Mouse (Mus musculus) heart, embryonic 15.5 days (tissue): Measurements from ENCODE around the gene Tfap2a. TPM values are rescaled to one million over a fixed set of nuclear protein-coding genes. Genes with fewer than 3 reads are reported as not detected.

Source experiments
- ATAC-seq: fragments of 200-750 bp; cut with Nextera tagmentation; replicated peaks from 2 replicates; pipeline ENCODE4 v1.8.0; 2017; ENCODE audit warnings: low read depth, moderate TSS enrichment; ENCODE audit not compliant: insufficient number of reproducible peaks, insufficient read depth, low FRiP score
- H3K27ac ChIP-seq: fragments of 300-500 bp; sonication (generic); 2 replicates; pipeline ENCODE4 v1.5.1; 2015; ENCODE audit warnings: mild to moderate bottlenecking, inconsistent platforms
- H3K27me3 ChIP-seq: fragments of 300-500 bp; sonication (generic); 2 replicates; pipeline ENCODE4 v1.6.1; 2015; ENCODE audit warnings: inconsistent platforms
- H3K36me3 ChIP-seq: fragments of 300-500 bp; sonication (generic); 2 replicates; pipeline ENCODE4 v1.6.1; 2015; ENCODE audit warnings: mild to moderate bottlenecking, inconsistent platforms
- H3K4me1 ChIP-seq: fragments of 300-500 bp; sonication (generic); replicated peaks from 2 replicates; pipeline ENCODE4 v1.6.1; 2015; ENCODE audit warnings: inconsistent platforms
- H3K4me2 ChIP-seq: fragments of 300-500 bp; sonication (generic); 2 replicates; pipeline ENCODE4 v1.6.1; 2015; ENCODE audit warnings: inconsistent platforms, mild to moderate bottlenecking, moderate library complexity
- H3K4me3 ChIP-seq: fragments of 300-500 bp; sonication (generic); 2 replicates; pipeline ENCODE4 v1.5.1; 2015; ENCODE audit warnings: mild to moderate bottlenecking, inconsistent platforms
- H3K9ac ChIP-seq: fragments of 300-500 bp; sonication (generic); 2 replicates; pipeline ENCODE4 v1.6.1; 2015; ENCODE audit warnings: mild to moderate bottlenecking, inconsistent platforms
- H3K9me3 ChIP-seq: fragments of 300-500 bp; sonication (generic); replicated peaks from 2 replicates; pipeline ENCODE4 v1.6.1; 2016; ENCODE audit warnings: inconsistent platforms
- WGBS: fragments of 180-500 bp; shearing (Covaris S2); methylation state at CpG from one replicate; pipeline ENCODE4 v1.1.7; 2015; ENCODE audit warnings: mixed read lengths; 5-methylcytosine and 5-hydroxymethylcytosine counted together
- polyA plus RNA-seq: library from polyadenylated mRNA; unstranded; fragments of >200 nt; fragmentation: Nextera tagmentation; extraction: Ambion mirVana; gene quantifications from 2 replicates; pipeline ENCODE4 v1.2.1, GENCODE M21; 2015

Gene Tfap2a
- polyA plus RNA-seq, 1 experiment from 2014 or later: 0.08 TPM

- Histone ChIP-seq H3K27me3 (peaks cover 89% of the 10 kb centered on the region), H3K9me3 (no peaks in the 10 kb centered on the region), H3K9ac (no peak overlapping the region), H3K27ac (no peak overlapping the region), H3K4me3 (peak overlapping the region; percentile 44), H3K36me3 (no peaks in the 10 kb centered on the region), H3K4me1 (peaks cover 57% of the 10 kb centered on the region), H3K4me2 (peak overlapping the region; percentile 66)
- WGBS: under 1% methylated on average over 37 of the region's 38 CpGs
- ATAC-seq: no peak
Observed at GRCm38 (mm10) chr13:40733542-40734151, 4.5 kb downstream of the Tfap2a start.

DNA sequence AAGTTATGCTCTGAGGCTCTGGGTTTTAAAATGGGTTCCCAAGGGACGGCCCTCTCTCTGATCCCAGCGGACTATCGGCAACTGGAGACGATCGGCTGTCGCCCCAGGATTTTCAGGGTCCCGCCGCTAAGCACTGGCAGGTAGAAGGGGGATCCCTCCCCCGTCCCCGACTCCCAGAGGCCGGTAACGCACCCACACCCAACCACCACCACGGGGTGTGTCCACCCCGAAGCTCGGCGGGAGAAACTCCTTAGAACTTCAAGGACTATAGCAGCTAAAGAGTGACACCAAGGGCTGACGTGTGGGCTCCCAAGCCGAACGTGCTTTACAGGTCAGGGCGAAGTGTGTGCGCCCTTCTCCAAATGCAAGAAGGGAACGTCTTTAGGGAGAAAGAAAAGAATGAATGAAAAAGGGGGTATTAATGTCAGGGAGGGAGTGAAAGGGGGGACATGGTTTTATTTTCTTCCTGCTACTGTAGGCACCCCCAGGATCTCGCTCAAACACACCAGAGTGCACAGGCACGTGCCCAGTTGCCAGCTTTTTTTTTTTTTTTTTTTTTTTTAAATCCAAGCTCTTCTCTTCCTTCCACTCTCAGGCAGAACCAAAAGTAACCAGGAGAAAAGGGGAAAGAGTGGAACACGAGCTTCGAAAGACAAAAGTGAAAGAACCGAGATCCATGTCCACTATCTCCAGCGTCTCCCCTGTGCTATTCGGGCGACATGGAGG is 5.2 kb downstream of the Tfap2a start:
- no peak for ATAC-seq
- H3K4me2 ChIP-seq: peak overlapping the region; percentile 66
- no peaks in the 10 kb centered on the region for H3K9me3 ChIP-seq
- no peak overlapping the region for H3K27ac ChIP-seq
- H3K36me3 ChIP-seq: no peaks in the 10 kb centered on the region
- peak overlapping the region; percentile 44 for H3K4me3 ChIP-seq
- H3K27me3 ChIP-seq: peaks cover 89% of the 10 kb centered on the region
- WGBS: 1% methylated on average over 30 of the region's 30 CpGs
- H3K4me1 ChIP-seq: peaks cover 57% of the 10 kb centered on the region
- H3K9ac ChIP-seq: no peak overlapping the region

GRCm38 (mm10) chr13:40732085-40732484 is 6.1 kb downstream of the Tfap2a start:
- under 1% methylated on average over 11 of the region's 11 CpGs for WGBS
- no peaks in the 10 kb centered on the region for H3K36me3 ChIP-seq
- peak overlapping the region; percentile 57; the same call in 1 of the 2 replicates for H3K4me3 ChIP-seq
- H3K27me3 ChIP-seq: peaks cover 87% of the 10 kb centered on the region
- H3K9me3 ChIP-seq: no peaks in the 10 kb centered on the region
- H3K9ac ChIP-seq: no peak overlapping the region
- peak overlapping the region; percentile 66; the same call in 1 of the 2 replicates for H3K4me2 ChIP-seq
- H3K27ac ChIP-seq: no peak overlapping the region
- peaks cover 52% of the 10 kb centered on the region for H3K4me1 ChIP-seq
- no peak for ATAC-seq

- no peaks in the 10 kb centered on the region for H3K36me3 ChIP-seq
- peak; percentile 48 for ATAC-seq
- peaks cover 52% of the 10 kb centered on the region for H3K4me1 ChIP-seq
- peak overlapping the region; percentile 52 for H3K9ac ChIP-seq
- WGBS: under 1% methylated on average over 60 of the region's 74 CpGs
- H3K27ac ChIP-seq: no peak overlapping the region
- peak overlapping the region; percentile 89 for H3K4me2 ChIP-seq
- H3K9me3 ChIP-seq: no peaks in the 10 kb centered on the region
- peak overlapping the region; percentile 57 for H3K4me3 ChIP-seq
- H3K27me3 ChIP-seq: peaks cover 86% of the 10 kb centered on the region
Observed at GRCm38 (mm10) chr13:40731179-40731841, 6.9 kb downstream of the Tfap2a start.

- no peak for ATAC-seq
- no peak overlapping the region for H3K9ac ChIP-seq
Observed at GRCm38 (mm10) chr13:40730651-40731178, 7.5 kb downstream of the Tfap2a start.

DNA sequence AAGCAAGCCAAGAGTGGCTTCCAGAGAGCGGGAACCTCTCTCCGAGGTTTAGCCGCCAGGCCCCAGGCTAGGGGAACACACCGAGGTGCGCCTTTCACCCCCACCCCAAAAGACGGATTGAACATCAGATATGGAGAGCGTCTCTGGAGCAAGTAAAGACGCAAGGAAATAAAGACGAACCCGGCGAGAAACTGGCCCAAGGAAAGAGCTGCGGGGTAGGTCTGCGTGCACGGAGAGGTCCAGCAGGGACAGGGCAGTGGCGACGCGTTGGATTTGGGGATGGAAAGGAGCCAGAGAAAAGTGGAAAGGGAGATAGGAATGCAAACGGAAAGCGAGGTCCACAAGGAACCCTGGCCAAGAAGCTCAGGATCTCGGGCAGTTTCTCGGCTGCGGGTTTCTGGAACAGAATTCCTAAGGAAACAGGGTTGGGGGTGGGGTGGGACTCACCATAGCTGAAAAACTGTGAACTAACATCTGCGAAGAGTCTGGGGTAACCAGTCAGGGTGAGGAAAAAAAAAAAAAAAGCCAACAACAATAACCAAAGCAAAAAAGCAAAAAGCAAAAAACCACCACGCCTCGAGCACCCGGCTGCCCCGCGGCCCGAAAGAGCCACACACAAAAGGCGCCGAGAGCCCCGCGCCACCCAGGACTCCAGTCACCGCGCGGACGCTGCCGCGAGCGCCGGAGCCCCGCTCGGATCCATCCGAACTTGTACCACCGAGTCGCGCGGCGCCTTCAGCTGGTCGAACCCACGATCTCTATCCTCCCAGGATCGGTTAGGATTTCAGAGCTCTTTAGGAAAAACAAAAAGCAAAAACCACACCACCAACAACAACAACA is 8.4 kb downstream of the Tfap2a start:
- Histone ChIP-seq H3K4me3 (peak overlapping the region; percentile 57), H3K36me3 (no peaks in the 10 kb centered on the region), H3K4me1 (peaks cover 46% of the 10 kb centered on the region), H3K27ac (no peak overlapping the region), H3K27me3 (peaks cover 86% of the 10 kb centered on the region), H3K9ac (no peak overlapping the region), H3K4me2 (peak overlapping the region; percentile 89), H3K9me3 (no peaks in the 10 kb centered on the region)
- no peak for ATAC-seq
- under 1% methylated on average over 52 of the region's 52 CpGs for WGBS

More at GRCm38 (mm10) chr13:40730651-40731178, 7.5 kb downstream of the Tfap2a start:
- under 1% methylated on average over 33 of the region's 41 CpGs for WGBS
- Histone ChIP-seq H3K36me3 (no peaks in the 10 kb centered on the region), H3K4me2 (peak overlapping the region; percentile 89), H3K4me3 (peak overlapping the region; percentile 57), H3K9me3 (no peaks in the 10 kb centered on the region), H3K4me1 (peaks cover 49% of the 10 kb centered on the region), H3K27ac (no peak overlapping the region), H3K27me3 (peaks cover 86% of the 10 kb centered on the region)

GRCm38 (mm10) chr13:40729037-40729436 is 9.1 kb downstream of the Tfap2a start:
- WGBS: 3% methylated on average over 13 of the region's 13 CpGs
- Histone ChIP-seq H3K27me3 (peaks cover 86% of the 10 kb centered on the region), H3K9me3 (no peaks in the 10 kb centered on the region), H3K4me3 (peak overlapping the region; percentile 57; the same call in 1 of the 2 replicates), H3K36me3 (no peaks in the 10 kb centered on the region), H3K9ac (no peak overlapping the region), H3K4me1 (peaks cover 38% of the 10 kb centered on the region), H3K4me2 (no peak overlapping the region), H3K27ac (no peak overlapping the region)
- no peak for ATAC-seq

GRCm38 (mm10) chr13:40728626-40728990 is 9.6 kb downstream of the Tfap2a start:
- Histone ChIP-seq H3K4me1 (peaks cover 35% of the 10 kb centered on the region), H3K9me3 (no peaks in the 10 kb centered on the region), H3K36me3 (no peaks in the 10 kb centered on the region), H3K27me3 (peaks cover 86% of the 10 kb centered on the region), H3K4me3 (peak overlapping the region; percentile 13; the same call in 1 of the 2 replicates), H3K9ac (no peak overlapping the region), H3K27ac (no peak overlapping the region), H3K4me2 (0 out of 2 replicates have a peak overlapping the region, but pooled peaks have one; percentile 3)
- 4% methylated on average over 15 of the region's 15 CpGs for WGBS
- ATAC-seq: no peak; the same call in 1 of the 2 replicates

- peak overlapping the region; percentile 13 for H3K4me3 ChIP-seq
- H3K4me1 ChIP-seq: peaks cover 32% of the 10 kb centered on the region
- H3K27ac ChIP-seq: no peak overlapping the region
- 0 out of 2 replicates have a peak overlapping the region, but pooled peaks have one; percentile 3 for H3K4me2 ChIP-seq
- H3K9me3 ChIP-seq: no peaks in the 10 kb centered on the region
- no peak for ATAC-seq
- H3K9ac ChIP-seq: no peak overlapping the region
- no peaks in the 10 kb centered on the region for H3K36me3 ChIP-seq
- WGBS: 2% methylated on average over 42 of the region's 42 CpGs
- H3K27me3 ChIP-seq: peaks cover 86% of the 10 kb centered on the region
Observed at GRCm38 (mm10) chr13:40727731-40728625, 10.2 kb downstream of the Tfap2a start.

DNA sequence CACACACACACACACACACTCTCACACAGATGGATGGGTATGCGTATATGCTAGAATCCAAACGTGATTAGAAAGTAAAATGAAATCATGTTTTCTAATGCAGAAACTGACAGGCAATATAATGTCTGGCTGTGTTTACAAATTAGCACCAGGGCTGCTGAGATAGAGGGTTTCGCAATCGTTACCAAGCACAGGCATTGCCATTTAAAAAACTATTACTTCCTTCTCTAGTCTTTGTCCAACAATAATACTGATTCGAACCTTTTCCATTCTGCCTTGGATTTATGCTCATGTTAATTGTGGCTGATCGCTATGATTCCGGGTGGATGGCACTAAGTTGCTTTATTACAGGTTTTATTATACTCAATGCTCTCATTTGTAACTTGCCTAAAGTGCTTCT is 12.3 kb downstream of the Tfap2a start:
- peaks cover 78% of the 10 kb centered on the region for H3K27me3 ChIP-seq
- no peak overlapping the region for H3K27ac ChIP-seq
- H3K4me1 ChIP-seq: peaks cover 17% of the 10 kb centered on the region
- H3K4me2 ChIP-seq: no peak overlapping the region
- H3K36me3 ChIP-seq: no peaks in the 10 kb centered on the region
- WGBS: 7% methylated on average over 7 of the region's 7 CpGs
- no peaks in the 10 kb centered on the region for H3K9me3 ChIP-seq
- no peak overlapping the region for H3K4me3 ChIP-seq
- no peak overlapping the region for H3K9ac ChIP-seq
- no peak for ATAC-seq
